Mouse (Mus musculus) brain, embryonic 14.5 days (tissue): ENCODE measurements around the gene Dennd1a.

Experiments
- CTCF ChIP-seq: fragments of 200-500 bp; IDR thresholded peaks from 2 replicates; pipeline ENCODE4 v1.5.1; 2012; ENCODE audit warnings: inconsistent platforms, mild to moderate bottlenecking, moderate library complexity, borderline replicate concordance; ENCODE audit not compliant: insufficient read depth, insufficient read length; ENCODE audit errors: extremely low read depth
- POLR2A ChIP-seq: fragments of 200-500 bp; IDR thresholded peaks from 2 replicates; pipeline ENCODE4 v1.6.1; 2012; ENCODE audit warnings: mild to moderate bottlenecking, inconsistent platforms, borderline replicate concordance; ENCODE audit not compliant: poor library complexity, insufficient read depth, insufficient read length, severe bottlenecking; ENCODE audit errors: extremely low read depth

GRCm38 (mm10) chr2:37836926-37837325 lies 450.3 kb downstream of the Dennd1a start:
- no peak for TF ChIP-seq CTCF
- TF ChIP-seq POLR2A, result no peak
